Mouse (Mus musculus) hindbrain, embryonic 16.5 days (tissue): ENCODE data around the gene Cers6. TPM values are rescaled to one million over a fixed set of nuclear protein-coding genes. Genes with fewer than 3 reads are reported as not detected.

Source experiments
- ATAC-seq: fragments of 200-750 bp; cut with Nextera tagmentation; 2 replicates; pipeline ENCODE4 v1.8.0; 2017; ENCODE audit warnings: moderate TSS enrichment, moderate library complexity
- H3K27ac ChIP-seq: fragments of 300-500 bp; sonication (generic); 2 replicates; pipeline ENCODE4 v1.5.1; 2014; ENCODE audit warnings: low read depth, mild to moderate bottlenecking, control low read depth, low read length, moderate library complexity
- H3K27me3 ChIP-seq: fragments of 300-500 bp; sonication (generic); replicated peaks from 2 replicates; pipeline ENCODE4 v1.6.1; 2014; ENCODE audit warnings: low read length; ENCODE audit not compliant: control insufficient read depth, insufficient read depth
- H3K36me3 ChIP-seq: fragments of 300-500 bp; sonication (generic); 2 replicates; pipeline ENCODE4 v1.6.1; 2014; ENCODE audit warnings: mild to moderate bottlenecking, low read length, moderate library complexity, mixed read lengths; ENCODE audit not compliant: control insufficient read depth, insufficient read depth
- H3K4me1 ChIP-seq: fragments of 300-500 bp; sonication (generic); 2 replicates; pipeline ENCODE4 v1.6.1; 2014; ENCODE audit warnings: low read depth, low read length; ENCODE audit not compliant: control insufficient read depth, insufficient read depth
- H3K4me2 ChIP-seq: fragments of 300-500 bp; sonication (generic); 2 replicates; pipeline ENCODE4 v1.6.1; 2014; ENCODE audit warnings: mild to moderate bottlenecking, low read length, control low read depth, moderate library complexity
- H3K4me3 ChIP-seq: fragments of 300-500 bp; sonication (generic); 2 replicates; pipeline ENCODE4 v1.5.1; 2014; ENCODE audit warnings: mild to moderate bottlenecking, low read length, control low read depth, moderate library complexity
- H3K9ac ChIP-seq: fragments of 300-500 bp; sonication (generic); 2 replicates; pipeline ENCODE4 v1.6.1; 2014; ENCODE audit warnings: low read depth, mild to moderate bottlenecking, control low read depth, low read length, moderate library complexity
- H3K9me3 ChIP-seq: fragments of 300-500 bp; sonication (generic); 2 replicates; pipeline ENCODE4 v1.6.1; 2014; ENCODE audit warnings: mild to moderate bottlenecking, low read length, moderate library complexity; ENCODE audit not compliant: control insufficient read depth
- WGBS: fragments of 180-500 bp; shearing (Covaris S2); extraction: QIAGEN DNeasy Blood & Tissue Kit; methylation state at CpG from one replicate; pipeline ENCODE4 v1.1.7; 2014; 5-methylcytosine and 5-hydroxymethylcytosine counted together
- polyA plus RNA-seq: library from polyadenylated mRNA; unstranded; fragments of >200 nt; fragmentation: Nextera tagmentation; extraction: Ambion mirVana; gene quantifications from 2 replicates; pipeline ENCODE4 v1.2.1, GENCODE M21; 2015

The Cers6 gene
- polyA plus RNA-seq, 1 experiment from 2014 or later = 45.0 TPM

DNA sequence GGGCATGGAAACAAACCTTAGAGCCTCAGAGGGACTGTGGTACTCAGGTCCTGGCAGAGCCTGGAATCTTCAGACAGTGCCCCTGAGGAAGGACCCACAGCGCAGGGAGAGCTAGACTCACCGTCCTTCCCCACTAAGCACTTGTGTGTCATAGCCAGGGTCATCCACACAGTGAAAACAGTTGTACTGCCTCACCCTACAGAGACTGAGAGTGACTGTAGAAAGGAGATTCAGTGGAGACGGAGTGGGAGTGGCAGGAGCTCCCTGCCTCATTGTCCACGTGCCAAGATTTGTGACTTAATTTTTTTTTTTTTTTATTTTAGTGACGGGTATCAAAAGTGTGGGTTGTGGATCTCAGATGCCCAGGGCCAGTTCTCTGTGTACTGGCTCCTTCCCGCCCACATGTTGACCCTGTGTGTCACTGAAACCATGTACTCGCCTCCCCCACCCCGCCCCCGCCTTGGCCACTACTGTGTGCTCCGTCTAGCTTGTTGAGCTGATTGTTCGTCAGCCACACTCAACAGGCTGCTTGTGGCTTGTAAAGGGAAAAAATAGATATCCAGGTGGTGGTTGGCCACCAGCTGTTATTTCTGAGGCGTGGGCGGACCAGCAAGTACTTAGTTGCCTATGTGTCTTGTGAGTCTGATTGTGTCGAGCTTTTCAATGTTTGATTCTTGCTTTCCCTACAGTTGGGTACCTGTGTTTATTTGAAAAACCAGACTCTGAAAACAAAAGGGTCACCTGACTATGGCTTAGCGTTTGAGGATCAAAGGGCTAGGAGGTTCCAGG is 12.6 kb downstream of the Cers6 start:
- H3K9me3 ChIP-seq = no peaks in the 10 kb centered on the region
- WGBS = 61% methylated on average over 15 of the region's 15 CpGs
- no peak overlapping the region for H3K27ac ChIP-seq
- no peaks in the 10 kb centered on the region for H3K27me3 ChIP-seq
- ATAC-seq = no peak
- H3K4me2 ChIP-seq = no peak overlapping the region
- no peaks in the 10 kb centered on the region for H3K4me1 ChIP-seq
- H3K36me3 ChIP-seq = no peaks in the 10 kb centered on the region
- no peak overlapping the region for H3K4me3 ChIP-seq
- H3K9ac ChIP-seq = no peak overlapping the region

DNA sequence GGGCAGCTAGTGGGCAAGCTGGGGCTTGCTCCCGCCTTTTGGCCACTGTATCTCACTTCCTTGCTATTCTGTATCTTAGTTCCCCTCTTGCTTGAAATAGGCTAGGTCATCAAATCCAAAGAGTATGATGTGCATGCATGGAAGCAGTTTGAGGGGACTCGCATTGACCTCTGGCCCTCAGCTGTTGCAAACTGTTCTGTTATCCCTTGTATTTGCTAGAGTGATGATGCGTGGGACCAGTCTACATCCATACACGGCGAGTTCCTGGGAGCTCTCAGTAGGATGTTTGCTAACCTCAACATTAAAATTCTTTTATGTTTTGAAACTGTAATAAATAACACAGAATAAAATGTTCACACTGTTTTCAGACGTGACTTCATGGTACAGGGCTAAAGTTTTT is 13.3 kb downstream of the Cers6 start:
- Histone ChIP-seq H3K36me3 (no peaks in the 10 kb centered on the region), H3K4me1 (no peaks in the 10 kb centered on the region), H3K27me3 (no peaks in the 10 kb centered on the region), H3K9ac (no peak overlapping the region), H3K4me3 (no peak overlapping the region), H3K27ac (no peak overlapping the region), H3K4me2 (no peak overlapping the region), H3K9me3 (no peaks in the 10 kb centered on the region)
- no peak for ATAC-seq
- 88% methylated on average over 6 of the region's 6 CpGs for WGBS

GRCm38 (mm10) chr2:68879071-68879651 is 17.9 kb downstream of the Cers6 start:
- Histone ChIP-seq H3K36me3 (no peaks in the 10 kb centered on the region), H3K27ac (no peak overlapping the region), H3K4me1 (no peaks in the 10 kb centered on the region), H3K4me3 (no peak overlapping the region), H3K27me3 (no peaks in the 10 kb centered on the region), H3K9ac (no peak overlapping the region), H3K4me2 (no peak overlapping the region), H3K9me3 (no peaks in the 10 kb centered on the region)
- no peak for ATAC-seq
- 96% methylated on average over 4 of the region's 4 CpGs for WGBS

- Histone ChIP-seq H3K4me3 (no peak overlapping the region), H3K27me3 (no peaks in the 10 kb centered on the region), H3K4me2 (no peak overlapping the region), H3K4me1 (no peaks in the 10 kb centered on the region), H3K9me3 (no peaks in the 10 kb centered on the region), H3K9ac (no peak overlapping the region), H3K36me3 (no peaks in the 10 kb centered on the region), H3K27ac (no peak overlapping the region)
- WGBS = 65% methylated on average over 7 of the region's 7 CpGs
- ATAC-seq = no peak
Measured at GRCm38 (mm10) chr2:68884573-68884972, 23.3 kb downstream of the Cers6 start.

DNA sequence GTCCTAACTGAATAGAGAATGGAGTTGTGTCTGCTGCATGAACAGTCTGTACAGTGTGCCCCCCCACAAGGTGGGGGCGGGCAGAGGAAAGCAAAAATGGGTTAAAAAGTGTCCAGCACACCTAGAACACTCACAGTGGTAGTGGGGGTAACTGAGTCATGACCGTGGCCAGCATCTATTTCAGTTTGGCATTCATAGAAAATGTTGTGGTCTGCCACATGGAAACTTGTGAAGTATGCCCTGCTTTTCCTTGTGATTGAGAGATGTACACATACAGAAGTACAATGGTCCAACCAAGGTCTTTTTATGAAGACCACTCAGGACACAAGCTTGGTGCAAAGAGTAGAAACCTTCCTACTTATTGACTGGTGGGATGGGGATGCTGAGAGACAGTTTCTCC is 24.0 kb downstream of the Cers6 start:
- Histone ChIP-seq H3K36me3 (no peaks in the 10 kb centered on the region), H3K9me3 (no peaks in the 10 kb centered on the region), H3K9ac (no peak overlapping the region), H3K4me3 (no peak overlapping the region), H3K4me1 (no peaks in the 10 kb centered on the region), H3K27me3 (no peaks in the 10 kb centered on the region), H3K27ac (no peak overlapping the region), H3K4me2 (no peak overlapping the region)
- WGBS = 93% methylated on average over 2 of the region's 2 CpGs
- no peak for ATAC-seq

GRCm38 (mm10) chr2:68885766-68886496 is 24.7 kb downstream of the Cers6 start:
- ATAC-seq = no peak
- no peaks in the 10 kb centered on the region for H3K27me3 ChIP-seq
- H3K4me3 ChIP-seq = no peak overlapping the region
- no peaks in the 10 kb centered on the region for H3K36me3 ChIP-seq
- no peak overlapping the region for H3K27ac ChIP-seq
- no peaks in the 10 kb centered on the region for H3K9me3 ChIP-seq
- WGBS = 42% methylated on average over 4 of the region's 4 CpGs
- no peaks in the 10 kb centered on the region for H3K4me1 ChIP-seq
- no peak overlapping the region for H3K9ac ChIP-seq
- H3K4me2 ChIP-seq = no peak overlapping the region

DNA sequence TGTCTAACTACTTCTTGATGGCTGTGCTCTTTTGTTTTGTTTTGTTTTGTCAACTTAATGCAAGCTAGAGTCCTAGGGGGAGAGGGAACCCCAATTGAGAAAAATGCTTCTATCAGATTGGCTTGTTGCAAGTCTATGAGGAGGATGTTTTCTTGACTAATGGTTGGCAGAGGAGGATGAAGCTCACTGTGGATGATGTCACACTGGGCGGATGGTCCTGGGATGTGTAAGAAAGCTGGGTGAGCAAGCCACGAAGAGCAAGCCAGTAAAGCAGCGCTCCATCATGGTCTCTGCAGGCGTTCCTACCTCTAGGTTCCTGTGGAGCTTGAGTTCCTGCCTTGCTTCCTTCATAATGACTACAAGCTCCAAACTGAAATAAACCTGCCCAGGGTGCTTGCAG is 25.4 kb downstream of the Cers6 start:
- H3K4me1 ChIP-seq = no peaks in the 10 kb centered on the region
- H3K4me3 ChIP-seq = no peak overlapping the region
- H3K27me3 ChIP-seq = no peaks in the 10 kb centered on the region
- H3K4me2 ChIP-seq = no peak overlapping the region
- ATAC-seq = no peak
- no peak overlapping the region for H3K9ac ChIP-seq
- no peaks in the 10 kb centered on the region for H3K9me3 ChIP-seq
- WGBS = 77% methylated on average over 4 of the region's 4 CpGs
- H3K27ac ChIP-seq = no peak overlapping the region
- H3K36me3 ChIP-seq = no peaks in the 10 kb centered on the region

GRCm38 (mm10) chr2:68888094-68888705 is 27.0 kb downstream of the Cers6 start:
- ATAC-seq = no peak
- H3K36me3 ChIP-seq = no peaks in the 10 kb centered on the region
- no peak overlapping the region for H3K9ac ChIP-seq
- WGBS = 56% methylated on average over 3 of the region's 3 CpGs
- no peak overlapping the region for H3K4me2 ChIP-seq
- H3K27me3 ChIP-seq = no peaks in the 10 kb centered on the region
- H3K4me3 ChIP-seq = no peak overlapping the region
- no peaks in the 10 kb centered on the region for H3K4me1 ChIP-seq
- H3K27ac ChIP-seq = no peak overlapping the region
- no peaks in the 10 kb centered on the region for H3K9me3 ChIP-seq

DNA sequence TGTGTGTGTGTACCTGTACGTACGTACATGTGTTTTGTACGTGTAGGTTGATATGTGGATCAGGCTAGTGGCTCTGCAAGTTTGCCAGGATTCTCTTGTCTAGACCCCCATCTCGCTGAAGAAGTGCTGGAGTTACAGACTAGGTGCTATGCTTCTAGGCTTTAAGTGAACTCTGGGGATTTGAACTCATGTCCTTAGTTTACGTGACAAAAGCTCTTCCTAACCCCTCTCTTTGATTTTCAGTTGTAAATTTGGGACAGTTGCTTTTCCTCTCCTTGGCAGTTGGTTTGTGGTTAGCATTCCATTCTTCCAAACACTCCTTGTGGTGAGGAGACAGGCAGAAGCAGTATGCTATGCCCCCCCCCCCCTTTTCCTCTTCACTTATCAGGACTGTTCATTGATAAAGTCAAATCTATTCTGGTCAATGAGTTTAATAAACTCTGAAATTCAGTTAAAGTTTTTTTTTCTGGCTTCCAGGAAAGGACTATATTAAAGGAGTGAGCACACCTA is 28.5 kb downstream of the Cers6 start:
- Histone ChIP-seq H3K4me1 (no peaks in the 10 kb centered on the region), H3K4me2 (no peak overlapping the region), H3K9ac (no peak overlapping the region), H3K27me3 (no peaks in the 10 kb centered on the region), H3K27ac (no peak overlapping the region), H3K36me3 (no peaks in the 10 kb centered on the region), H3K9me3 (no peaks in the 10 kb centered on the region), H3K4me3 (no peak overlapping the region)
- WGBS = 89% methylated on average over 5 of the region's 5 CpGs
- ATAC-seq = no peak
